Mouse (Mus musculus) left cerebral cortex, adult 9 months (tissue): ENCODE results near the gene Mthfd1.
A peak's percentile ranks its signal among the peaks of the same experiment; 100 is the strongest.
"Not testable (repeated sequence)": the region's sequence is repeated elsewhere in the genome, so short reads cannot be mapped to it uniquely, and the experiment has no call there.

Experiments used
- DNase-seq, 2 experiments: peaks; one replicate each; pipeline ENCODE4 v3.0.0; 2022; ENCODE audit warnings: low spot score in 2 of 2

Mthfd1 gene

DNA sequence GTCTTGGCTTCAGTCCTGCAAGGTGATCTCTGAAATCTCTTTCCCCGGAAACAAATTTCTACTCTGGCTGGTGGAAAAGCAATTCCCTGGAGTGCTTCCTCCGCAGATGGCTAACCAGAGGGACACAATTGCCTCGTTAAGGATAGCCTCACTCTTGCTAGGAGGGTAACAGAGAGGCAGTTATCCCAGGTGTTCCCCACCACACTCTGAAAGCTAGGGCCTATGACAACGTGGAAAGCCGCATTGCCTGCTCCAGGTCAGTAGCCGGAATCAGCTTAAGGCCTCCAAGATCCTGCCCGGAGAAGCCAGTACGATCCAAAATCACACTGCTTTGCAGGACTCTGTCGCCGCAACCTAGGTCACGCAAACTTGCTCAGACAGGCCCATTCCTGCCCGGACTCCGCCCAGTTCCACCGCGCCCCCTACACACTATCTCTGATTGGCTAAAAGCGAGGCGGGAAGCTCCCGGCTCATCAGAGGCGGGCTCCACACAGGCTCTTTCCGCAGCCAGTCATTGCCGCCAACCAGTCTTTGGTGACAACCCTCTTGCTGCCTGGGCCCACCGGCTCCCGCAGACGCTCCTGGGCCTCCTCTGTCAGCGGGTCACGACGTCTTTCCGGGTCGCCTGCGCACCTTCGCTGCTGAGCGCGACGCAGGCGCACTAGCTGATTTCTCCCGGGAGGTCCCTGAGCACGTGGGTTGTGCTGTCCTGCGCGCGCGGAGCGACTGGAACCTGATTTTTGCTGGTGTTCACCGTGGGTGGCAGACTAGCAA, at the start of gene Mthfd1:
TSS of gene Mthfd1 (plus strand) at position 574 of the 774 bp plus-strand sequence.
- peak; percentile 97 for DNase-seq

DNA sequence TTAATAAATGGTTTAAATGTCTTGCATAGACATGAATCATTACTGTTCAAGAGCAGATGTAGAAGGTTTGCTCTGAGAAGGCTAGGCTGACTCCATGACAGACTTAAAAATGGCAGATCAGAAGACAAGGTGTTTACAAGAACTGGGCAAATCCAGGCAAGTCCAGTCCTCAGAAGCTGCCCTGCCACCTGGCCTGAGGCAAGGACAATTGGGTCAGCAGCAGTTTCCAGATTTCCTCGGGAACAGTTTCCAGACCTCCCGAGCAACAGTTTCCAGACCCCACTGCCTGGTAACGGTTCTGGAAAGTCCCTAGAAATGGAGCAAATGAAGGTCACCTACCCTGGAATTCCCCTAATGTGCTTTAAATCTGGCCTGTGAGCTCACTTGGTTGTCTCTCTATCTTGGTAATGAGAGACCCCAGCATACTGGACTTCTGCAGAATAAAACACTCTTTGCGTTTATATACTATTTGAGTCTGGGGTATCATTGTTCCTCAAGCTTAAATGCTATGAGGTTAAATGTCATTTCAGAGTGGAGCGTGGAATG, 45.6 kb upstream of the Mthfd1 start:
- DNase-seq = no peak

DNA sequence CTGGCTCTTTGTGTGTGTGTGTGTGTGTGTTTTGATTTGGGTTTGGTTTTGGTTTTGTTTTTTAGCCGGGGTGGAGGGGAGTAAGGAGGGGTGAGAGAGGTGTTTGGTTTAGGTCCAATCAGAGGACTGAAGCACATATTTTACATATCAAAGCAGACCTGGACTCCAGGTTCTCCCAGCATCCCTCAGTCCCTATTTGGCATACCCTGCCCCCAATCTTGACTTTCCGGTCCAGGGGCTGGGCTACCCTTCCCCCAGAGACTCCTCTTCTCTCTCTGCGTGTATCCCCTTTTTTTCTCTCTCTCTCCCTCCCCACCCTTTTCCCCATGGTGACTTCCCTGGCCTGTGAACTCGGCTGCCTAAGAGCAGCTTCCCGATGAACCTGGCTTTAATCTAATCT, 40.0 kb upstream of the Mthfd1 start:
- no peak for DNase-seq

DNA sequence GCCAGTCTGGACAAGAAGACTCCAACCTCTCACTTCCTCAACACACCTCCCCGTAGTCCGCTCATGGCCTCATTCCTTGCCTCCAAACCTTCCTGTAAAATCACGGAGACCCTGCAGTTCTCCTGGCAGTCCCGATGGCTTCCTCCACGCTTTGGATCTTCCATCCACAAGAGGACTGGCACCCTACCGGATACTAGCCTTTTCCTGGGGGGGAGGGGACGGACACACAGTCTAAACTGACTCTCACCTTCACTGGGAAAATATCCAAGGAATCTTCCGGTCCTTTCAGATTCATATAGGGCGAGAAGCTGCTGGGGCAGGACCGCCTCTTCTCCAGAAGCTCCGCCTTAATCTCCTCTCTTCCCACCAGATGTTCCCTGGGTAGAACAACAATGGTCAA, 38.4 kb upstream of the Mthfd1 start:
- no peak for DNase-seq

DNA sequence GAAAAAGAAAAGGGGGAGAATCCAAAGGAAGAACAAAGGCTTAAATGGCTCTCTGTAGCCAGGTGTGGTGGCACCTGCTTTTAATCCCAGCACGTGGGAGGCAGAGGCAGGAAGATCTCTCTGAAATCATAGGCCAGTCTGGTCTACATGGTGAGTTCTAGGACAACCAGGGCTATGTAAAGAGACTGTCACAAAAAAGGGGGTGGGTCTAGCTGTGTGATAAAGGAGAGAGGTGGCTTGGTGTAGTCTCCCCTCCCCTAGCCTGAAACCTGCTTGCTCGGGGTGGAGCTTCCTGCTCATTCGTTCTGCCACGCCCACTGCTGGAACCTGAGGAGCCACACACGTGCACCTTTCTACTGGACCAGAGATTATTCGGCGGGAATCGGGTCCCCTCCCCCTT, 33.0 kb upstream of the Mthfd1 start:
- DNase-seq = not testable (repeated sequence)

DNA sequence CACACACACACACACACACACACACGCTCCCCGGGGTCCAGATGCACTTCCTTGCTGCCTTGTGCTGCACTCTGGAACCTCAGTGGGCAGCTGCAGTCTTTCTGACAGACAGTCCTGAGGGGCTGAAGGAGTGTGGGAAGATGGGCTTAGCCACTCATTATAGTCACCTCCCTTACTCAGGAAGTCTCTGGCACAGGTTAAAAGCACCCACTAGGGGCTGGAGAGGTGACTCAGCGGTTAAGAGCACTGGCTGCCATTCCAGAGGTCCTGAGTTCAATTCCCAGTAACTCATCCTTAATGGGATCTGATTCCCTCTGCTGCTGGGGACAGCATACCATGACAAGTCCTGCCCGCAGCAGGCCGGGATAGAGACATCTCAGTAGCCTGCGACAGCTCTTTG, 24.5 kb upstream of the Mthfd1 start:
- DNase-seq = no peak

DNA sequence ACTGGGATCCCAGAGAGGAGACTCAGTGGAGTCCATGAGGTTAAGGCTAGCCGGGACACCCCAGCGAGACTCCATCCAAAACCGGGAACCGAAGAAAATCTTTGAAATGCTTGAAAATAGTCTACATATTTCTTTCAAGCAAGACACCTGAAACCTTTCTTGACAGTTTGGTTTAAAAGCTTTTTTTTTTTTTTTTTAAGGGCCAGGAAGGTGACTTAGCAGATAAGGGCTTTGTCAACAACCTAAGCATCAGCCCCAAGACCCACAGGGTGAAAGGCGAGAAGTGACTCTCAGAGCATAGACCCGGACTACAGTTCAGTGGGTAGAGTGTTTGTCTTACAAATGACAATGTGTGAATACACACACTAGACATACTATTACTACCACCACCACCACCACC, 19.8 kb upstream of the Mthfd1 start:
- no peak for DNase-seq

DNA sequence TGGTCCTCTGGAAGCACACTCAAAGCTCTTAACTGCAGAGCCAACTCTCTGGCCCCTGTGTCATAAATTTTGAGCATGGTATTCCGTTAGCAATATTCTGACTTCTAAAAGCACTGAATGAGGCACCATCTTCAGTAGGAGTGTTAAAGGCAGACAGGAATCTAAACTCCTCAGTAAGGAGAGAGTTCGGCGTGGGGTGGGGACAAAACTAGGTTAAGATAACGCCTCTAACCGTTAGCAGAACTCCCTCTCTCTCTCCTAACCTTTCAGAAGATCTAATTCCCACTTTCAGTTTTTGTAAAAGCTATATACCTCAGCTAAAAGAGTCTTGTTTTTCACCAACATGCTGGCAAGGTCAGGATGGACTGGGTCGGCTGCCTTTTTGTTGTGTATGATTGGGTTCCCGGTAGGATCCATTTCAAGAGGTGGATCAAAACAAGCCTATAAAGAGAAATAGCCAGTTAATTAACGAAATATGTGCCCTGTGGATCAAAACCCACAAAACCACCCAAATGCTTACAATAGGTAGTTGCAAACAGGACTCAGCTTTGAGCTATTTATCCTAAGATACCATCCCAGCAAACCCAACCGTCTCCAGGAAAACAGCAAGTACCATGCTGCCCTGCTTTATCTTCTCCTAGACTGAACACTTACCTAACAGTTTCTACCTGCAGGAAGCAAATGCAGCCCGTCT, 15.8 kb upstream of the Mthfd1 start:
- no peak for DNase-seq

DNA sequence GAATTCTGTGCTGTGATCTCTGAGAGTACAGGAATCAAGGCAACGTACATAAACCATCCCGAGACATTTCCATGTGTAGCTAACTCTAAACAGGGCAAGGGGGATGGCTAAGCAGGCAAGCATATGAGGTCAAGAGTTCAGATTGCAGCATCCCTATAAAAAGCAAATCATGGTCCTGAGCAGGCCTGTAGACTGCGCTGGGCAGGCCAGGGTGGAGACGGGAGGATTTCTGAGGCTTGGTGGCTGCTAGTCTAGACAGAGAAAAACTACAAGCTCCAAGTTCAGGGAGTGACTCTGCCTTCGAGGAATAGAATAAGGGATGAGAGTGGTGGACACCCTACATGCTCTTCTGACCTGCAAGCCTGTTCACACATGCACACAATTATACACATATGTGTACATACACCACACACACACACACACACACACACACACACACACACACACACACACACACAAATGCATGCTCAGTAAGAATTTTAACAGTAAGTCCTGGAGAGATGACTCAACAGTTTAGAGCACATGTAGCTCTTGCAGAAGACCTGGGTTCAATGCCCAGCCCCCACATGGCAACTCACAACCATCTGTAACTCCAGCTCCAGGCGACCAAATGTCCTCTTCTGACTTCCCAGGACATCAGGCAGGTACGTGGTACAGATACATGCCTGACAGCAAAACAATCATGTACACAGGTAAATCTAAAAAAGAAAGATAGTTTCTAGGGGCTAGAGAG, 15.1 kb upstream of the Mthfd1 start:
- no peak for DNase-seq

DNA sequence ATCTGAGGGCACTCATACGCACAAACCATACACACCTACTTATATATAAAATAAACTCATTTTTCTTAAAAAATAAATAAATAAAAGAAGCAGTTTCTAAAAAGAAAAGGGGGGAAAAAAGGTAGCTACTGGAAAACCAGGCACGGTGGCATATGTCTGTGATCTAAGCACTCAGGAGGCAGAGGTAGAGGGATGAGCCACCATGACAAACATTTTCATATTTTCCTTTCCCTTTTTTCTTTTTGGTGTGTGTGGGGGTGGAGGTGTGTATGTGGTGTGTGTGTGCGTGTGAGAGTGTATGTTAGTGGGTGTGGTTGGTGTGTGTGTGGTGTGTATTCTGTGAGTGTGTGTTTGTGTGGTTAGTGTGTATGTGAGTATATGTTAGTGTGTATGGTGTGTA, 14.4 kb upstream of the Mthfd1 start:
- no peak for DNase-seq

DNA sequence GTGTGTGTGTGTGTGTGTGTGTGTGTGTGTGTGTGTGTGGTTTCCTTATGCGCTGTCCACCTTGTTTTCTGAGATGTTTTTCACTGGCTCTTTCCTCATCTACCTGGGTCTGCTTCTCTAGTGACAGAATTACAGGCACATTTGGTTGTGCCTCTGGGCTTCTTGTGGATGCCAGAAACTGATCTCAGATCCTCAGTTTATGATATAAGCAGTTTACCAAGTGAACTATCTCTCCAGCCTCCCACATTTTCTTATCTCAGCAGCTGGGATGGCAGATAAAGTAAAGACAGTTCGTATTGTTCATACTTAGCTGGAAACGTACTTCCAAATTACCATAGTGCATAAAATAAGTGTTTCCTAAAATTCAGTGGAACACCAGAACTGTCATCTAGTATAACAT, 14.0 kb upstream of the Mthfd1 start:
- no peak for DNase-seq

DNA sequence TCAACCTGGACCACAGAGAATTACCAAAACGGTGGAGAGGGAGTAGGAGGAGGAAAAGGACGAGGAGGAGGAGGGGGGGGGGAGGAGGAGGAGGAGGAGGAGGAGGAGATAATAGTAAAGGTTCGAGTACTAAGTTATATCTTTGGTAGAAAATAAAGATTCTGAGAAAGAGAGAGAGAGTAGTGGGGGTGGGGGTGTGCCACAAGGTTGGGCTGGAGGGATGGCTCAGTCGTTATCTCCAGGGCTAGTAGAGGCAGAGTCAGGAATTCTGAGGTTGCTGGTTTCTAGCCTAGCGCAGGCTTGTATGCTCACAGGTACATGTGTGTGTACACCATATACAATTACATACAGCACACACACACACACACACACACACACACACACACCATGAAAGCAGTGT, 13.3 kb upstream of the Mthfd1 start:
- DNase-seq = no peak

DNA sequence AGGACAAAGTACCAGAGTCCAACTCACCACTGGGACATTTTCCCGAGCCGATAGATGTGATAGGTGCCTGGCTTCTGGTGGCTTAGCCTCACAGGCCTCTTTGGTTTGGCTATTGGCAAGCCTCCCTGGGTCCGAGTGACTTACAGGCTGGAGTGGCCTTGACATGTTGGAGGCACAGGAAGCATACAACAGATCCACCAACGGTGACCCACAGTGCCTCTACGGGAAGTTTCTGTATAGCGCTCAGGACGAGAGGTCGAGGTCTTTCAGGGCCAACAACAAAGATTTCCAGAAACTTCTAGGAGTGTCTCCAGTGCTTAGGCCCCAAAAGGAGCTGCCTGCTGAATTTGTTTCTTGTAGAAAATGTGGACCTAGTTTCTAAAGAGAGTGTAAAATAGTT, 10.1 kb upstream of the Mthfd1 start:
- no peak for DNase-seq

DNA sequence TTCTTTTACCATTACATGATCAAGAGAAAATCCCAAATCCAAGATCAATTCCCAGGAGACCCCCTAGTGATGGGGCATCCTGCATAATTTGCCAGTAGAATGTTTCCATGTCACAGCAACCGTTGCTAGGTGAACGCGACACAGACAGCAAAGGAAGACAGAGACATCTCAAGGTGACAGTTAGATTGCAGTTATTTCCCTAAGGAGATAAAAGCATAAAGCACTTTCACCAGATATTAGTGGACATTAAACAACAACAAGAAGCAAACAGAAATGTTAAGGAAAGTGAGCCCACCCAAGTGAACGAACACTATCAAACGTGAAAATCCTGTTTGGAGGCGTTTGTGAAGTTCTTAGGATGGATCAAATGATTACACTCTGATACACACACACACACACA, 8.5 kb upstream of the Mthfd1 start, which contains the start of gene Tex21:
TSS of gene Tex21 (minus strand) at position 101 of the 400 bp plus-strand sequence.
- no peak for DNase-seq

DNA sequence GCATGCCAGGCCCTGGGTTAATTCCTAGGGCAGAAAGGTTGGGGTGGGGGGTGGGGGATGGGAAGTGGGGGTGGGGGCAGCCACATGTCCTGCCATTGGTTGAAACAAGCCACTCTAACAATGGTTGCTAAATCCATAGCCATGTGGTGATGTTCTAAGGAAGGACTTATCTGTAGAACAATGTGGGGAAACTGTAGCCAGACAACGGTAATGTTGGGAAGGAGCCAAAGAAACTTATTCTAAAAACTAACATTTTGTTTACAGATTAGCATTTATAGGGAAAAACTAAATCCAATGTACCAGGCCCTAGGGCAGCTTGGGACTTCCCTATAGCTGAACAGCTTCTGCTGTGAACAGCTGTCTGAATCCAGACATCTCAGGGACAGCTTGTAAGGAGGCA, 2.0 kb upstream of the Mthfd1 start:
- no peak for DNase-seq

DNA sequence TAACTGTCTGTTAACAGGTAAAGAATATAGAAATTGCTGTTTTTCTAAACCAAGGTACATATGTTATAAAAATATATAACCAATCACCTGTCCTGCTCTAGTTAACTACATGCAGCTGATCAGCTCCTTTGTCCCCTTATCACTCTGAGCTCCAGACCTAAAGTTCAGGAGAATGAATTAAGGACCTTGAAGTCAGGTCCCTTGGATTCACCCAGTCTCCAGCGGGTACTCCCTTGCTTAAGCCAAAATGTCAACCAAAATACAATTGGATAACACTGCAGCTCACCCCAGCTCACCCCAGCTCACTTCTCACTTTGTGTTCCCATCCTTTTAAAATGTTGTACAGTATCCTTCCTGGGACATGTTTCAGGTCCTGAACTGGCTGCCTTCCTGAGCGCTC, 1.5 kb upstream of the Mthfd1 start:
- no peak for DNase-seq

DNA sequence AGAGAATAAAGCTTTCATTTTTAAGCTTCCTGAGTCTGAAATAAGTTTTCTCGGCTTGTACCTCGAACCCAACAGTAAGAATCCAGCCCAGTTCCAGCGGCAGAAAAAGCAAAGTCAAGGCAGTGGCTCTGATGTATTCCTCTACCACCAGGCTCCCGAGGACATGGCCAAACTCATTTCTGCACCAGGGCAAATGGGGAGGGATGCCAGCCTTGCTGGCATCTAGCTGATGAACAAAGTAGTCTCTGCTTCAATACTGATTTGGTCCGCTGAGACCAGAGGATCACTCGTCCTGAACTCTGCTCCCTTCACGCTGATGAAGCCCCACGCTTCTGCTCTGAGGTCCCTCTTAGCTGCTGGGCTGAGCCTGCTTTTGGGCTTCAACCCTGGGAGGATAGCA, 1.1 kb upstream of the Mthfd1 start:
- DNase-seq = no peak

DNA sequence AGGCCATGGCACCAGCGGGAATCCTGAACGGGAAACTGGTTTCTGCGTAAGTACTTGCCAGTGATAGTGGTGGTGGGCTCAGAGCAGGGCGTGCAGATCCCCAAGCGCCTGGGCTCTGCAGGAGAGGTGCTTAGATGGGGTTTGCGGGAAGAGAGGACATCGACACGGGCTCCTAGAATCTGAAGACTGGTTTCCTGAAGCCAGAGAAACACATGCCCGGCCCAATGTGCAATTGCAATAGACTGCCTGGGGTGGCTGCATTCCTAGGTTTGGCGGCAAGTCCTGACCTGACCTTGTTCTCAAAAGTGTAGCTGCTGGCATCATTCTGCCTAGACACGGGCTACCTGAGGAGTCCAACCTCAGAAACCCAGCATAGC, 389 bp downstream of the Mthfd1 start:
- DNase-seq = no peak

DNA sequence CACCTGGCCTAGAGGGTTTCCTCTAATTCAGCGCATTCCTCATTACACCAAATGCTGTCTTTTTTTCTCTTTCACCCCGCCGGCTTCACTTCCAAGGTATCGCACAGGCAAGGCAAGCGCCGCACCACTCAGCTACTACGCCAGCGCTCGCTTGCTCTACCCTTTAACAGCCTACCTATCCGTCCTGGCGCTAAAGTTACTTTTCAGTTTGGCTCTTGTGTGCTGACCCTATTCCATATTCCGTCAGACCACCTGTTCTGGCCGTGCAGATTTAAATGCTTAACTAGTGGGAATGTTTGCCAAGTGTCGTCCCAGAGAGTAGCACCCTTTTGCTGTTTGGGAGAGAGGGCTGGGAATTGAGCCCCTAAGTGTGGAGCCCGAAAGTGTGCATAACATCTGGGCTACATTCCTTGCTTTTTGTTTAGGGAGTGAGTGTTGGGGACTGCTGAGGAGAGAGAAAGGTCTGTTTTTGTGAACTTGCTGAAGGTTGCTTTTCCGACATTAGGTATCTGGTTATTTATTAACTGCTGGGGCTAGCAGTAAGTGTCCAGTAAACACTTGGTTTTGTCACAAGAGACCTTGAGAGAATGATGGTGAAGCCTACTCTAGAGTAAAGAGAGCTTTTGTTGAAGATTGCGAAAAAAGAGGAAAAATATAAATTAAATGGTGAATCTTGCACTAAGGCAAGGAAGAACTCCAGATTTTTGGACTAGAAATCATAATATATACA, 1.2 kb downstream of the Mthfd1 start:
- DNase-seq = no peak

DNA sequence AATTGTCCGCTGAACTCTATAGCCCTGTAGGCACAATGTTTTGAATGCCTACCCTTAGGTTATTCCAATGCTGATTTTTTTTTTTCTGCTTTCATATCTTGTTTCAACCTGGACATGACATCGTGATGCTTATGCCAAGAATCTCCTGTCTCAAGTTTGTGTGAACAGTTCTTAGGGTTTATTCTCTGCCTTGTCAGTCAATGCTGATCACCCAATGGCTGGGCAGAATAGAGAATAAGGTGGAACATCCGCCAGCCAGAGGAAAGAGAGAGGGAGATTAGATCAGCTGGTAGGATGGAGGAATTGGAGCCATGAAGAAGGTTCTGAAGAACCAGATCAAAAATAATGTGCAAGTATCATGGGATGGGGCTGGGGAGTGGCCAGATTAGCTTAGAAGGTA, 5.6 kb downstream of the Mthfd1 start:
- no peak for DNase-seq

DNA sequence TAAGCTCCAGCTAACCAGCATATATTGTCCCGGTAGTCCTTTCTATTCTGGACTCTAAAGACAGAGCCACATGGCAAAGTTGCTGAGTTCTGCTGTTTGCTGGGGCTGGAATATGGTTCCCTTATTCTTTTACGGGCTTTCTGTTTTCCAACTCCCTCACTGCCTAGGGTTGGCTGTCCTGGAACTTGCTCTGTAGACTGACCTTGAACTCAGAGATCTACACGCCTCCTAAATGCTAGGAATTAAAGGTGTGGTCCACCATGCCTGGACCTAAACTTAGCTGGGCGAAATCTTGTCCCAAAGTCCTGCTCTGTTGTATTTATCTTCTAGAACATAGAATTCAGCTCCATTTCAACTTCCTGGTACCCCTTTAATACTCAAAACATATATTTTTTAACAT, 6.5 kb downstream of the Mthfd1 start:
- no peak for DNase-seq

DNA sequence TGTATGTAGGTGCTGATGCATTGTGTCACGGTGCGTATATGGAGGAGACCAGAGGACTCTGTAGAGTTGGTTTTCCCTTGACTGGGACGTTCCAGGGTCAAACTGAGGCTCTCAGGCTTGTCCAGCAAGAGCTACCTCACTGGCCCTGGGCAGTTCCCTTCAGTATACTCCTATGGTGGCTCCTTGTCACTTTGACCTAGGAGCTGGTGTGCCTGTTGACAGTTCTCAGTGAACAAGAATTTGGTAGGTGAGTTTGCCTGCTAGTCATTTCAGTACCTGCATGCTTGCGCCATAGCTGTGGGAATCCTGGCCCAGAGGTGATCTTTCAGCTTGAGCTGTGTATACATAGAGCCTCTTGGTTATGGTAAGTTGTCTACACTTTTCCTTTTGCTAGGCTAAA, 7.8 kb downstream of the Mthfd1 start:
- no peak for DNase-seq
